Mouse (Mus musculus) MEL (cell line): ENCODE results near the gene Trp73. TPM values are rescaled to one million over a fixed set of nuclear protein-coding genes. Genes with fewer than 3 reads are reported as not detected.

Experiments used
- DNase-seq: peaks from one replicate; pipeline ENCODE4 v3.0.0; 2011; ENCODE audit warnings: low read depth, low spot score
- H3K27ac ChIP-seq: 2 replicates; pipeline ENCODE4 v1.5.1; 2012; ENCODE audit warnings: low read depth, mild to moderate bottlenecking, control low read depth, low read length, moderate library complexity; ENCODE audit not compliant: control insufficient read depth
- H3K27me3 ChIP-seq, 2 experiments: fragments of 150-350 bp in 1 of 2; sonication (generic) in 1 of 2; 2 replicates each; pipeline ENCODE4 v1.6.1; 2012; ENCODE audit warnings: low read length in 2 of 2, mild to moderate bottlenecking in 2 of 2, improper control_type of control experiment in 1 of 2, moderate library complexity in 1 of 2; ENCODE audit not compliant: insufficient read depth in 2 of 2, control insufficient read depth in 1 of 2
- H3K36me3 ChIP-seq, 2 experiments: 2 replicates each; pipeline ENCODE4 v1.6.1; 2012 to 2014; ENCODE audit warnings: low read length in 2 of 2, improper control_type of control experiment in 1 of 2, inconsistent platforms in 1 of 2, mild to moderate bottlenecking in 1 of 2; ENCODE audit not compliant: insufficient read depth in 2 of 2, control insufficient read depth in 1 of 2
- H3K4me1 ChIP-seq, 2 experiments: fragments of 150-350 bp in 1 of 2; sonication (generic) in 1 of 2; 2 replicates each; pipeline ENCODE4 v1.6.1; 2012; ENCODE audit warnings: low read length in 2 of 2, improper control_type of control experiment in 1 of 2, mild to moderate bottlenecking in 1 of 2; ENCODE audit not compliant: insufficient read depth in 2 of 2, control insufficient read depth in 1 of 2
- H3K4me3 ChIP-seq, 2 experiments: fragments of 150-350 bp in 1 of 2; sonication (generic) in 1 of 2; 2 replicates each; pipeline ENCODE4 v1.5.1; 2012; ENCODE audit warnings: low read depth in 2 of 2, low read length in 2 of 2, mild to moderate bottlenecking in 2 of 2, moderate library complexity in 2 of 2, control low read depth in 1 of 2, improper control_type of control experiment in 1 of 2; ENCODE audit not compliant: control insufficient read depth in 1 of 2, insufficient read depth in 1 of 2
- H3K79me2 ChIP-seq: 2 replicates; pipeline ENCODE4 v1.6.1; 2012; ENCODE audit warnings: mild to moderate bottlenecking, low read length, moderate library complexity; ENCODE audit not compliant: control insufficient read depth, poor library complexity, insufficient read depth
- H3K9ac ChIP-seq: 2 replicates; pipeline ENCODE4 v1.6.1; 2012; ENCODE audit warnings: low read depth, mild to moderate bottlenecking, control low read depth, low read length, moderate library complexity; ENCODE audit not compliant: control insufficient read depth, poor library complexity, severe bottlenecking
- H3K9me3 ChIP-seq: fragments of 150-350 bp; sonication (generic); replicated peaks from 2 replicates; pipeline ENCODE4 v1.6.1; 2012; ENCODE audit warnings: mild to moderate bottlenecking, low read length, improper control_type of control experiment, moderate library complexity; ENCODE audit not compliant: insufficient read depth
- BHLHE40 ChIP-seq: IDR thresholded peaks from 2 replicates; pipeline ENCODE4 v1.6.1; 2012; ENCODE audit warnings: low read depth, mild to moderate bottlenecking, inconsistent platforms, low read length, improper control_type of control experiment, borderline replicate concordance
- ELF1 ChIP-seq: IDR thresholded peaks from 2 replicates; pipeline ENCODE4 v1.6.1; 2014; ENCODE audit warnings: low read depth, mild to moderate bottlenecking, inconsistent platforms, low read length, improper control_type of control experiment, moderate library complexity
- EP300 ChIP-seq, 2 experiments: IDR thresholded peaks; 2 replicates each; pipeline ENCODE4 v1.6.1; 2011; ENCODE audit warnings: improper control_type of control experiment in 2 of 2, low read length in 2 of 2, low read depth in 1 of 2, mild to moderate bottlenecking in 1 of 2
- GABPA ChIP-seq: IDR thresholded peaks from 2 replicates; pipeline ENCODE4 v1.6.1; 2012; ENCODE audit warnings: low read depth, mild to moderate bottlenecking, inconsistent platforms, low read length, improper control_type of control experiment, moderate library complexity
- HCFC1 ChIP-seq: IDR thresholded peaks from 2 replicates; pipeline ENCODE4 v1.6.1; 2012; ENCODE audit warnings: low read depth, mild to moderate bottlenecking, inconsistent platforms, low read length, improper control_type of control experiment, moderate library complexity
- KAT2A ChIP-seq: conservative IDR thresholded peaks from 2 replicates; pipeline ENCODE4 v1.6.1; 2012; ENCODE audit warnings: low read depth, low read length, improper control_type of control experiment, inconsistent platforms
- MAFK ChIP-seq: IDR thresholded peaks from 2 replicates; pipeline ENCODE4 v1.6.1; 2011; ENCODE audit warnings: low read depth, mild to moderate bottlenecking, low read length, improper control_type of control experiment, borderline replicate concordance
- MEF2A ChIP-seq: IDR thresholded peaks from 2 replicates; pipeline ENCODE4 v1.6.1; 2014; ENCODE audit warnings: low read depth, mild to moderate bottlenecking, inconsistent platforms, low read length, improper control_type of control experiment; ENCODE audit not compliant: poor library complexity, insufficient replicate concordance, severe bottlenecking; ENCODE audit errors: extremely low read depth
- MYC ChIP-seq: IDR thresholded peaks from 2 replicates; pipeline ENCODE4 v1.6.1; 2011; ENCODE audit warnings: low read depth, mild to moderate bottlenecking, low read length, improper control_type of control experiment, moderate library complexity
- POLR2AphosphoS2 ChIP-seq: IDR thresholded peaks from 2 replicates; pipeline ENCODE4 v1.6.1; 2011; ENCODE audit warnings: low read length, improper control_type of control experiment
- RCOR1 ChIP-seq: IDR thresholded peaks from 2 replicates; pipeline ENCODE4 v1.6.1; 2012; ENCODE audit warnings: low read depth, mild to moderate bottlenecking, inconsistent platforms, low read length, improper control_type of control experiment
- SIN3A ChIP-seq: IDR thresholded peaks from 2 replicates; pipeline ENCODE4 v1.6.1; 2012; ENCODE audit warnings: low read length, improper control_type of control experiment, inconsistent platforms
- TCF12 ChIP-seq: IDR thresholded peaks from 2 replicates; pipeline ENCODE4 v1.6.1; 2014; ENCODE audit warnings: low read depth, mild to moderate bottlenecking, inconsistent platforms, low read length, improper control_type of control experiment, moderate library complexity
- USF1 ChIP-seq: IDR thresholded peaks from 2 replicates; pipeline ENCODE4 v1.6.1; 2014; ENCODE audit warnings: low read depth, mild to moderate bottlenecking, inconsistent platforms, low read length, improper control_type of control experiment, moderate library complexity
- USF2 ChIP-seq, 2 experiments: IDR thresholded peaks; 2 replicates each; pipeline ENCODE4 v1.6.1; 2011 to 2012; ENCODE audit warnings: improper control_type of control experiment in 2 of 2, low read length in 2 of 2, borderline replicate concordance in 1 of 2, inconsistent platforms in 1 of 2, low read depth in 1 of 2, mild to moderate bottlenecking in 1 of 2; ENCODE audit not compliant: insufficient read depth in 1 of 2
- ZC3H11A ChIP-seq: IDR thresholded peaks from 2 replicates; pipeline ENCODE4 v1.6.1; 2012; ENCODE audit warnings: low read depth, mild to moderate bottlenecking, inconsistent platforms, low read length, improper control_type of control experiment
- ZNF384 ChIP-seq: IDR thresholded peaks from 2 replicates; pipeline ENCODE4 v1.6.1; 2012; ENCODE audit warnings: low read depth, mild to moderate bottlenecking, inconsistent platforms, low read length, improper control_type of control experiment
- polyA plus RNA-seq, 2 experiments: library from polyadenylated mRNA; stranded (reverse) in 1 of 2; unstranded in 1 of 2; fragments of >175 nt in 1 of 2; fragments of >200 nt in 1 of 2; gene quantifications; 2 replicates each; pipeline versions ENCODE4 v1.2.1 to v1.2.4; 2012; ENCODE audit warnings: low replicate concordance in 2 of 2, low read depth in 1 of 2; ENCODE audit not compliant: insufficient read length in 2 of 2, insufficient read depth in 1 of 2, missing spikeins in 1 of 2
- total RNA-seq: library from RNA; depleted of rRNA; stranded (reverse); fragments of 300-350 nt; gene quantifications from 2 replicates; pipeline ENCODE4 v1.2.3, GENCODE M21; 2012

The Trp73 gene
- total and polyA plus RNA-seq, 3 experiments, result 0.03 to 0.04 TPM; not detected in 1

GRCm38 (mm10) chr4:154057696-154058095 lies 82.3 kb downstream of the Trp73 start:
- H3K36me3 ChIP-seq, result no peaks in the 10 kb centered on the region
- no peak for DNase-seq
- no peak overlapping the region for H3K4me3 ChIP-seq
- no peak overlapping the region for H3K9ac ChIP-seq
- no peaks in the 10 kb centered on the region for H3K4me1 ChIP-seq
- no peaks in the 10 kb centered on the region for H3K79me2 ChIP-seq
- no peaks in the 10 kb centered on the region for H3K27me3 ChIP-seq
- no peak overlapping the region for H3K27ac ChIP-seq
- TF ChIP-seq MYC (no peak), MEF2A (no peak), KAT2A (no peak), ELF1 (no peak), EP300 (IDR thresholded peaks at IDR 0.05; ENCODE audit: low read depth in 1 of 2, low read length in 2 of 2) (no peak), USF1 (no peak)
- H3K9me3 ChIP-seq, result no peaks in the 10 kb centered on the region

- Histone ChIP-seq H3K79me2 (no peaks in the 10 kb centered on the region), H3K4me3 (no peak overlapping the region), H3K4me1 (no peaks in the 10 kb centered on the region), H3K9me3 (no peaks in the 10 kb centered on the region), H3K27me3 (no peaks in the 10 kb centered on the region), H3K36me3 (no peaks in the 10 kb centered on the region), H3K27ac (no peak overlapping the region), H3K9ac (no peak overlapping the region)
- TF ChIP-seq TCF12, result no peak
- TF ChIP-seq SIN3A, result no peak
- no peak for TF ChIP-seq ZC3H11A
- no peak for TF ChIP-seq MAFK
- TF ChIP-seq ZNF384, result no peak
- DNase-seq, result no peak
Observed at GRCm38 (mm10) chr4:154056661-154057060, 83.3 kb downstream of the Trp73 start.

DNA sequence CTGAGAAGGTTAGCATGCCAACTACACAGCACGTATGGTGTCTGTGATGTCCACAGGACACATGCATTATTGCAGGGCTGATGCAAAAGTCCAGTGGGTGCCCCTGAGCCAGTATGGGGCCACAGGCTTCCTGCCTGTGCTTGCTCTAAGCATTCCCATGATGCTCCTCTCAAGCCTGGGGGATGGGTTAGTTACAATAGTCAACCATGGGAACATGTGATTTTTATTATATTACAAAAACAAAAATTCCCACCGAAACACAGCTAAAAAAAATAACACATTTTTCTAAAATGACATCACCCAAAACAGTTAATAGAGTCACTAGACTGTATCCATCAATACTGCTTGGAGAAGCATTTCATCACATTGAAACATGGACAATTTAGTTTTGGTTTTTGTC lies 84.0 kb downstream of the Trp73 start:
- no peak for TF ChIP-seq EP300 (IDR thresholded peaks at IDR 0.05; ENCODE audit: low read depth in 1 of 2, low read length in 2 of 2)
- TF ChIP-seq USF2 (IDR thresholded peaks at IDR 0.05; ENCODE audit: borderline replicate concordance in 1 of 2, insufficient read depth in 1 of 2, low read depth in 1 of 2, low read length in 2 of 2), result no peak
- TF ChIP-seq MEF2A, result no peak
- TF ChIP-seq HCFC1, result no peak
- TF ChIP-seq ZC3H11A, result no peak
- no peak for TF ChIP-seq GABPA
- TF ChIP-seq MYC, result no peak
- no peak for TF ChIP-seq BHLHE40
- TF ChIP-seq MAFK, result no peak
- TF ChIP-seq RCOR1, result no peak
- no peak for TF ChIP-seq POLR2AphosphoS2
- Histone ChIP-seq H3K79me2 (no peaks in the 10 kb centered on the region), H3K36me3 (no peaks in the 10 kb centered on the region), H3K9me3 (no peaks in the 10 kb centered on the region), H3K27ac (no peak overlapping the region), H3K4me1 (no peaks in the 10 kb centered on the region), H3K4me3 (no peak overlapping the region), H3K9ac (no peak overlapping the region), H3K27me3 (no peaks in the 10 kb centered on the region)
- DNase-seq, result no peak
